Mouse (Mus musculus) liver, postnatal 0 days (tissue): ENCODE data around the gene Mfsd4a. TPM values are rescaled to one million over a fixed set of nuclear protein-coding genes. Genes with fewer than 3 reads are reported as not detected.

Experiments used
- ATAC-seq: fragments of 200-750 bp; cut with Nextera tagmentation; 2 replicates; pipeline ENCODE4 v1.8.0; 2017; ENCODE audit warnings: mild to moderate bottlenecking, moderate library complexity
- DNase-seq: peaks from one replicate; pipeline ENCODE4 v3.0.0-alpha.2; 2016
- H3K27ac ChIP-seq: fragments of 300-500 bp; sonication (generic); 2 replicates; pipeline ENCODE4 v1.5.1; 2014; ENCODE audit warnings: antibody characterized with exemption, moderate library complexity, mild to moderate bottlenecking, low read depth
- H3K27me3 ChIP-seq: fragments of 300-500 bp; sonication (generic); 2 replicates; pipeline ENCODE4 v1.6.1; 2014; ENCODE audit warnings: low read length, control low read depth, mixed read lengths; ENCODE audit not compliant: insufficient read depth
- H3K36me3 ChIP-seq: fragments of 300-500 bp; sonication (generic); replicated peaks from 2 replicates; pipeline ENCODE4 v1.6.1; 2014; ENCODE audit warnings: mild to moderate bottlenecking, control low read depth, low read length, moderate library complexity, mixed read lengths; ENCODE audit not compliant: insufficient read depth
- H3K4me1 ChIP-seq: fragments of 300-500 bp; sonication (generic); 2 replicates; pipeline ENCODE4 v1.6.1; 2014; ENCODE audit warnings: antibody characterized with exemption, mild to moderate bottlenecking, control low read depth; ENCODE audit not compliant: insufficient read depth
- H3K4me2 ChIP-seq: fragments of 300-500 bp; sonication (generic); 2 replicates; pipeline ENCODE4 v1.6.1; 2014; ENCODE audit warnings: low read depth, mild to moderate bottlenecking, low read length, moderate library complexity, mixed read lengths
- H3K4me3 ChIP-seq: fragments of 300-500 bp; sonication (generic); 2 replicates; pipeline ENCODE4 v1.5.1; 2014; ENCODE audit warnings: low read depth, low read length
- H3K9ac ChIP-seq: fragments of 300-500 bp; sonication (generic); replicated peaks from 2 replicates; pipeline ENCODE4 v1.6.1; 2014; ENCODE audit warnings: mild to moderate bottlenecking, moderate library complexity
- H3K9me3 ChIP-seq: fragments of 300-500 bp; sonication (generic); 2 replicates; pipeline ENCODE4 v1.6.1; 2016; ENCODE audit warnings: mild to moderate bottlenecking, control low read depth, low read length, mixed read lengths
- CTCF ChIP-seq: sonication (generic); IDR thresholded peaks from 2 replicates; pipeline ENCODE4 v1.5.1; 2016; ENCODE audit warnings: antibody characterized with exemption, low read depth
- EP300 ChIP-seq: IDR thresholded peaks from 2 replicates; pipeline ENCODE4 v1.6.1; 2016; ENCODE audit warnings: antibody characterized with exemption, low read depth, mild to moderate bottlenecking
- WGBS: fragments of 180-500 bp; shearing (Covaris S2); extraction: QIAGEN DNeasy Blood & Tissue Kit; methylation state at CpG from one replicate; pipeline ENCODE4 v1.1.7; 2014; ENCODE audit not compliant: insufficient replicate concordance; 5-methylcytosine and 5-hydroxymethylcytosine counted together
- polyA plus RNA-seq: library from polyadenylated mRNA; unstranded; fragments of >200 nt; fragmentation: Nextera tagmentation; extraction: Ambion mirVana; gene quantifications from 2 replicates; pipeline ENCODE4 v1.2.1, GENCODE M21; 2015

Gene Mfsd4a
- polyA plus RNA-seq, 1 experiment from 2014 or later = 2.8 TPM

DNA sequence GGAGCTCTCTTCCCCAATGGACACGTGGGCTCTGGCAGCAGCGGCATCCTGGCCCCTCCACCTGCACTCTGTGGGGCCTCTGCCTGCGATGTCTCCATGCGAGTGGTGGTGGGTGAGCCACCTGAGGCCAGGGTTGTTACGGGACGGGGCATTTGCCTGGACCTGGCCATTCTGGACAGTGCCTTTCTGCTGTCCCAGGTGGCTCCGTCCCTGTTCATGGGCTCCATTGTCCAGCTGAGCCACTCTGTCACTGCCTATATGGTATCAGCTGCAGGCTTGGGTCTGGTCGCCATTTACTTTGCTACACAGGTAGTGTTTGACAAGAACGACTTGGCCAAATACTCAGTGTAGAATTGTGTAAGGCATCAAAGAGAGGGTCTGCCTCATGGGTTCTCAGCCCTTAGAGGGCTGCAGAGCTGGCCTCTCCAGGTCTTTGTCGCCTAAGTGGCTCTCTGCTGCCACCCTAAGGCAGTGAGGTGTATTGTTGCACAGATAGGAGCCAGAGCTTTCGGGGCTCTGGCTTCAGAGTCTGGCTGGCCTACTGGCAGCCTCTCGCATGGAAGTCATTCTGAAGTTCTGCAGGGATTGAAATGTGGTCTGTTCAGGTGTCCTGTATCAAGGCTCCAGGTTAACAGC lies 86.4 kb downstream of the Mfsd4a start:
- DNase-seq (peak; percentile 81), ATAC-seq (peak; percentile 72)
- 50% methylated on average over 12 of the region's 12 CpGs for WGBS
- H3K4me1 ChIP-seq = 0 out of 2 replicates have a peak, but pooled peaks cover 2% of the 10 kb centered on the region
- H3K27ac ChIP-seq = no peak overlapping the region
- no peak overlapping the region for H3K9ac ChIP-seq
- no peaks in the 10 kb centered on the region for H3K9me3 ChIP-seq
- H3K27me3 ChIP-seq = no peaks in the 10 kb centered on the region
- H3K36me3 ChIP-seq = 0 out of 2 replicates have a peak, but pooled peaks cover 4% of the 10 kb centered on the region
- TF ChIP-seq CTCF (peak; percentile 94), EP300 (no peak)
- H3K4me3 ChIP-seq = no peak overlapping the region
- H3K4me2 ChIP-seq = no peak overlapping the region

DNA sequence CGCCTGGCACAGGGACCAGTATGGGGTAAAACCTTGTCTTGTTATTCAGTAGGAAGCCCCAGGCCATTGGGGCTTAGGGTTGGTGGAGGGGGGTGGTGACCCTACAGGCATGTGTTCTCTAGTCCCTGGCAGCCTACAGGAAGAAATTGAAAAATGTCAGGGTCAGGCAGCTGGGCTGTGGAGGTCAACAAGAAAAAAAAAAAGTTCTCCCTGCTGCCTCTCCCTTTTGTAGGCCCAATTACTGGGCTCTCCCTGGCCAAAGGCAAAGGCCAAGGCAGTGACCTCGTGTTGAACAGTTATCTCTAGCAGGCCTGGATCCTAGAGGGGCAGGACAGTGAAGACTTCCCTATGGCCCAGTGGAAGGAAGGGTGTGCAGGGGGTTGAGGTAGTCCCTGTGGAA lies 87.4 kb downstream of the Mfsd4a start:
- Histone ChIP-seq H3K9me3 (no peaks in the 10 kb centered on the region), H3K9ac (no peak overlapping the region), H3K36me3 (0 out of 2 replicates have a peak, but pooled peaks cover 4% of the 10 kb centered on the region), H3K27ac (no peak overlapping the region), H3K27me3 (no peaks in the 10 kb centered on the region), H3K4me1 (0 out of 2 replicates have a peak, but pooled peaks cover 2% of the 10 kb centered on the region), H3K4me2 (no peak overlapping the region), H3K4me3 (no peak overlapping the region)
- ATAC-seq (no peak), DNase-seq (no peak)
- 30% methylated on average over 2 of the region's 2 CpGs for WGBS
- no peak for TF ChIP-seq EP300
- TF ChIP-seq CTCF = no peak

DNA sequence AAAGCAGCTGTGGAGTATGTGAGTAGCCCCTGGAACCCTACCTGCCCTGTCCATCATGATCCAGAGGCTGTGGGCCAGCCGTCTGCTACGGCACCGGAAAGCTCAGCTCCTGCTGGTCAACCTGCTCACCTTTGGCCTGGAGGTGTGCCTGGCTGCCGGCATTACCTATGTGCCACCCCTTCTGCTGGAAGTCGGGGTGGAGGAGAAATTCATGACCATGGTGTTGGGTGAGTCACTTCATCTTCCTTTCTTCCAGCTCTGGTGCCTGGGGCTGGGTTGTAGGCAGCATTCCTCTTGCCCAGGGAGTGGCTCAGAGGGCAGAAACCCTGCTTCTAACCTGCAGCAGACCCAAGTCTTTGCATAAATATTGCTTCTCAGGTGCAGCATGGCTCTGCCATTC lies 91.0 kb downstream of the Mfsd4a start:
- Histone ChIP-seq H3K36me3 (0 out of 2 replicates have a peak, but pooled peaks cover 4% of the 10 kb centered on the region), H3K4me3 (no peak overlapping the region), H3K9me3 (no peaks in the 10 kb centered on the region), H3K4me1 (peaks cover 14% of the 10 kb centered on the region), H3K9ac (no peak overlapping the region), H3K27ac (no peak overlapping the region), H3K4me2 (no peak overlapping the region), H3K27me3 (no peaks in the 10 kb centered on the region)
- DNase-seq (no peak), ATAC-seq (no peak)
- WGBS = 74% methylated on average over 5 of the region's 5 CpGs
- TF ChIP-seq CTCF = no peak
- TF ChIP-seq EP300 = no peak

DNA sequence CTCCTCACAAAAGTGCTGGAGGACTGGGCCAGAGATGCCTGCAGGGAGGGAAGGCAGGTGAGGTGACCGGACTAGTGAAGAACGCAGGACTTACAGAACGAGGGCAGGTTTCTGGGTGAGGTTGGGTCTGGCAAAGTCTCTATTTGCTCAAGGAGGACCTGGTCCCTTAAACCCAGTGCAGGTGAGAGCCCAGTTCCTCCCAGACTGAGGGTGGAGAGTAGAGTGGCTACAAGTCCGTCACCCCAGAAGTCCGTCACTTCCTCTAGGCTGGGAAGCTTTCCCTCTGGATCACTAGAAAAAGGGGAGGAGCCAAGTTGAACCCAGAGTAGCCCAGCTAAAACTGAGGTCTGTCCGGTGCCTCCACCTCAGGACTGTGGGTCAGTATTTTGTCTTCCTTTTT lies 93.9 kb downstream of the Mfsd4a start:
- 78% methylated on average over 6 of the region's 6 CpGs for WGBS
- no peak for ATAC-seq

More for the DNA sequence above, 93.9 kb downstream of the Mfsd4a start:
- Histone ChIP-seq H3K4me3 (no peak overlapping the region), H3K9me3 (no peaks in the 10 kb centered on the region), H3K4me2 (no peak overlapping the region), H3K9ac (no peak overlapping the region), H3K4me1 (peaks cover 36% of the 10 kb centered on the region), H3K27me3 (no peaks in the 10 kb centered on the region), H3K27ac (no peak overlapping the region), H3K36me3 (0 out of 2 replicates have a peak, but pooled peaks cover 4% of the 10 kb centered on the region)
- no peak for TF ChIP-seq EP300
- TF ChIP-seq CTCF = no peak
- DNase-seq = no peak

Other genes starting within 250 kb of the Mfsd4a start
- 0.81 and 0.91 TPM in 2 replicates for gene Slc41a1, start 240.6 kb downstream of the Mfsd4a start, polyA plus RNA-seq
- gene Rab29, start 200.8 kb downstream of the Mfsd4a start, polyA plus RNA-seq = 9.0 and 10.3 TPM in 2 replicates
- 24.2 and 26.9 TPM in 2 replicates for gene Nucks1, start 157.5 kb downstream of the Mfsd4a start, polyA plus RNA-seq
- gene Slc45a3, start 105.1 kb downstream of the Mfsd4a start, polyA plus RNA-seq = 4.3 and 6.0 TPM in 2 replicates
- 10.7 and 14.6 TPM in 2 replicates for gene Elk4, start 60.5 kb downstream of the Mfsd4a start, polyA plus RNA-seq
- 3.5 and 4.5 TPM in 2 replicates for gene Cdk18, start 71.6 kb upstream of the Mfsd4a start, polyA plus RNA-seq
- not detected in 2 replicates for gene Lemd1, start 123.4 kb upstream of the Mfsd4a start, polyA plus RNA-seq
- gene AC124108.1, start 123.4 kb upstream of the Mfsd4a start, polyA plus RNA-seq = not detected in 2 replicates
- not detected in 2 replicates for gene Gm10188, start 161.7 kb upstream of the Mfsd4a start, polyA plus RNA-seq
- 0.32 and 0.40 TPM in 2 replicates for gene Klhdc8a, start 230.6 kb upstream of the Mfsd4a start, polyA plus RNA-seq
- 6.0 and 6.8 TPM in 2 replicates for gene Nuak2, start 248.1 kb upstream of the Mfsd4a start, polyA plus RNA-seq